Mouse (Mus musculus) heart, postnatal 14 days (tissue): Measurements from ENCODE around the gene Olfr27. TPM values are rescaled to one million over a fixed set of nuclear protein-coding genes. Genes with fewer than 3 reads are reported as not detected.

Source experiments
- DNase-seq, 2 experiments: peaks; one replicate each; pipeline ENCODE4 v3.0.0; 2021 to 2022
- intact Hi-C: fragments of 180-260 bp; cut with DNase I; formaldehyde crosslinking; loops from one replicate; pipeline ENCODE4 v1.15.1; 2025
- long read RNA-seq, 2 experiments: library from polyadenylated mRNA; stranded (forward); transcript quantifications; one replicate each; pipeline ENCODE4 v2.0.0; 2021
- total RNA-seq, 2 experiments: library from RNA; stranded (reverse); gene quantifications; 2 replicates each; pipeline ENCODE4 v1.2.3; 2021

Gene Olfr27
- total RNA-seq: not detected
- long read RNA-seq, experiment 1: 0 reads
- long read RNA-seq, experiment 2: 0 reads

DNA sequence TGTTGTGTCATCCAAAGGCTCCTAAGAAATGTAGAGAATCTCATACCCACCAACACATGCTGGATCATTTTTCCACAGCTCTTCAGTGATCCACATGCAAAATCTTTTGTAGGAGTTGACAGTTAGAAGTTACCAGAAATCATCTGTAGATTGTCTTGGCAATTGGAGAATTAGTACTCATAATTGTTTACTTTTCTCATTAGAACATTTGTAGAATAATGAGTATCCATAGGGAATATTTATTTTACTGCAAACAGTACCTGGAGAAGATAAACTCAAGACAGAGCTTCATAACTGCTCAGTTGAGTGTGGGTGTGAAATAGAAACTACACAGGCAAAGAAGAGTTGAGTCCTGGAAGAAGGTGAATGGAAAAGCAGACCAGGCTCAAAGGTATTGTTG is at the start of gene Olfr27:
Olfr27 (plus strand) TSS at position 301 of the 400 bp plus-strand sequence.
- no peak for DNase-seq
- intact Hi-C loops: no loop called here

DNA sequence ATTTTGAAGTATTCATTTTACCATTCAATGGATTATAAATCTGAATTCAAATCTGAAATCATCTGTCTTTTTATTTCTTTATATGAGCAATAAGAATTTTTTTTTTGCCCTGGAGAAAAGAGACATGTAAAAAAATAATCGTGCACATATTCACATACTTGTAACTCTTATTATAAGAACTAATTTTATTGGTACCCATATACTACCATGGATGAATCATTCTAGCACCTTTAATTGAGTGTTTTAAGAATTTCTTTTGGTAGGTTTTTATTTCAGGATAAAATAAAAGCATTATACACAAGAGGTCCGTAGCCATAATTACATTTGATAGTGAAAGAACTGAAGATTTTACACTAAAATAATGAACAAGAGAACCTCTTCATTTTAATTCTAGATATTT is 49.1 kb upstream of the Olfr27 start, which contains the start of gene Olfr938:
Olfr938 (minus strand) TSS at position 101 of the 400 bp plus-strand sequence.
- DNase-seq: no peak
- intact Hi-C loops: no loop called here

DNA sequence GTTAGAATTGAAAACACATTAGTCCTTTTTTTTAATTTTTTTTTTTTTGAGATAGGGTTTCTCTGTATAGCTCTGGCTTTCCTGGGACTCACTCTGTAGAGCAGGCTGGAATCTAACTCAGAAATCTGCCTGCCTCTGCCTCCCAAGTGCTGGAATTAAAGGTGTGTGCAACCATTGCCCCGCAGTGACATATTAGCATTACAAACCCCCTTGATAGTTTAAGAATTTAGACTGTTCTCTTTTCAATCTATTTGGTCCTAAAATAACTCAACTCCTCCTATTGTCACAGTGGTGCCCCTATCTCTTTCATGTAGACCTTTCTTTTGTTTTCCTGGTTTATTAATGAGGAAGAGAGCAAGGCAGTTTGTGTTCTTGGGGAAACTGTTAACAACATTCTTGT is 605 bp upstream of the Olfr27 start:
- intact Hi-C loops: no loop called here
- DNase-seq: no peak

- no peak for DNase-seq
- intact Hi-C loops: no loop called here
Measured at GRCm38 (mm10) chr9:39152401-39152800, 24.5 kb downstream of the Olfr27 start.

DNA sequence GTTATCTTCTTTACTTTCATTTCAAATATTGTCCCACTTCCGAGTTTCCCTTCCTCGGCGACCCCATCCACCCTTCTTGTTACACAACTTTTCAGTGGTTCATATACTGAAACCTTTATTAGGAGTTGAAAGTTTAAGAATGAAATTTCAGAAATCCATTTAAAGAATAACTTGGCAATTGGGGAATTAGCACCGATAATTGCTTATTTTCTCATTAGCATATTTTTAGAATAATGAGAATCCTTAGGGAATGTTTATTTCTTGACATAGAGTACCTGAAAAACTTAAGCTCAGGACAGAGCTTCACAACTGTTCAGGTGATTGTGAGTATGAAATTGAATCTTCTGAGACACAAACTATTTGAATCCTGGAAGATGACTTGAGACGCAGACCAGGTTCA is 38.1 kb downstream of the Olfr27 start, which contains the start of gene Olfr943:
Olfr943 (plus strand) TSS at position 301 of the 400 bp plus-strand sequence.
- intact Hi-C loops: no loop called here
- no peak for DNase-seq

Other genes starting within 250 kb of the Olfr27 start
- gene Olfr930, start 198.3 kb upstream of the Olfr27 start, total RNA-seq: not detected
- not detected for gene Olfr933, start 155.8 kb upstream of the Olfr27 start, total RNA-seq
- gene Olfr934, start 139.8 kb upstream of the Olfr27 start, total RNA-seq: not detected
- not detected for gene Olfr935, start 128.4 kb upstream of the Olfr27 start, total RNA-seq
- gene Olfr146, start 104.8 kb upstream of the Olfr27 start, total RNA-seq: not detected
- gene Olfr937, start 63.2 kb upstream of the Olfr27 start, total RNA-seq: not detected
- not detected for gene Olfr938, start 49.2 kb upstream of the Olfr27 start, total RNA-seq
- not detected for gene Olfr943, start 38.2 kb downstream of the Olfr27 start, total RNA-seq
- gene Olfr944, start 73.8 kb downstream of the Olfr27 start, total RNA-seq: not detected
- gene Olfr1537, start 121.9 kb downstream of the Olfr27 start, total RNA-seq: not detected
- not detected for gene Olfr945, start 148.7 kb downstream of the Olfr27 start, total RNA-seq
- not detected for gene Olfr948, start 197.9 kb downstream of the Olfr27 start, total RNA-seq